Comparison of ENCODE assay signal across 9 mouse cellular contexts in the genomic region with DNA sequence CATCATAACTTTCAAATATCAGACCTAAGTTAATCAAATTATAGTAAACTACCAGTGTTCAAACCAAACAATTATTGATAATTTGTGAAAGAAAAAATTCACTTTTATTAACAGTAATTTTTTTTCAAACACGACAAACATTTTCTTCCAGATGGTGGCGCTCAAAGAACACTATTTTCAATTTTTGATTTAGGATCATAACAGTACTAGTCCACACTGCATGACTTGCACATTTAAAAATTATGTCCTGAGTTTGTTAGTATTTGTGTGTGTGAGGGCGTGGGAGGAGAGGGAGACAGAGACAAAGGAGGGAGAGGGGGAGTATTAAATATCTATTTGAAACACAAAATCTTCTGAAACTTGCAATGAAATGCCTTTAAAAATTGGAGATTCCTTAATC.
A peak's percentile ranks its signal among the peaks of the same experiment; 100 is the strongest.
DNase-seq lines count a peak whose midpoint lies in the region; ATAC-seq and TF ChIP-seq lines count a peak whose summit lies in the region.
"Had no signal": no experiment of that assay in that cellular context is flagged by ENCODE, and none has a peak within 500 bp of the region (broad histone marks: within the 10 kb centered on the region; RNA-seq: fewer than 3 reads in every experiment).

No protein-coding gene starts in this region.

- no peaks in the 10 kb centered on the region for H3K4me1 ChIP-seq in hindbrain, embryonic 15.5 days (replicated peaks)
- H3K4me1 ChIP-seq in hindbrain, embryonic 13.5 days (replicated peaks), result no peaks in the 10 kb centered on the region
- H3K4me1 ChIP-seq in midbrain, embryonic 16.5 days (ENCODE audit: control insufficient read depth, insufficient read depth, low read length), result no peaks in the 10 kb centered on the region
- no peaks in the 10 kb centered on the region for H3K4me1 ChIP-seq in midbrain, embryonic 10.5 days
- H3K4me1 ChIP-seq: heart, embryonic 12.5 days had no signal

- no peak for TF ChIP-seq POLR2A in brain, embryonic 14.5 days (IDR thresholded peaks at IDR 0.05; ENCODE audit: borderline replicate concordance, extremely low read depth, insufficient read depth, insufficient read length, poor library complexity, severe bottlenecking)

- no peak overlapping the region for H3K4me2 ChIP-seq in hindbrain, embryonic 15.5 days
- no peak overlapping the region for H3K4me2 ChIP-seq in hindbrain, embryonic 13.5 days
- no peak overlapping the region for H3K4me2 ChIP-seq in midbrain, embryonic 16.5 days (ENCODE audit: low read length)
- H3K4me2 ChIP-seq: heart, embryonic 12.5 days had no signal

- no peak overlapping the region for H3K4me3 ChIP-seq in hindbrain, embryonic 15.5 days
- H3K4me3 ChIP-seq in hindbrain, embryonic 13.5 days, result no peak overlapping the region
- no peak overlapping the region for H3K4me3 ChIP-seq in midbrain, embryonic 16.5 days (ENCODE audit: low read depth, low read length)
- H3K4me3 ChIP-seq in midbrain, embryonic 10.5 days, result no peak overlapping the region
- H3K4me3 ChIP-seq: heart, embryonic 12.5 days had no signal

- no peaks in the 10 kb centered on the region for H3K27me3 ChIP-seq in hindbrain, embryonic 15.5 days
- H3K27me3 ChIP-seq in hindbrain, embryonic 13.5 days, result no peaks in the 10 kb centered on the region
- H3K27me3 ChIP-seq in midbrain, embryonic 16.5 days (ENCODE audit: control insufficient read depth, insufficient read depth, low read depth, low read length), result no peaks in the 10 kb centered on the region
- no peaks in the 10 kb centered on the region for H3K27me3 ChIP-seq in midbrain, embryonic 10.5 days (ENCODE audit: low read depth, poor library complexity, severe bottlenecking)
- H3K27me3 ChIP-seq: heart, embryonic 12.5 days had no signal

- 0 out of 2 replicates have a peak, but pooled peaks have one; percentile 59 for ATAC-seq in hindbrain, embryonic 15.5 days (ENCODE audit: low FRiP score, low read depth)
- no peak for ATAC-seq in hindbrain, embryonic 13.5 days (ENCODE audit: low FRiP score)
- ATAC-seq in midbrain, embryonic 16.5 days, result peak; percentile 71; the same call in 1 of the 2 replicates
- ATAC-seq in erythroid progenitor cell, adult 5-6 weeks (replicated peaks; ENCODE audit: low FRiP score, poor library complexity, severe bottlenecking), result no peak

- H3K36me3 ChIP-seq in hindbrain, embryonic 15.5 days, result no peaks in the 10 kb centered on the region
- no peaks in the 10 kb centered on the region for H3K36me3 ChIP-seq in hindbrain, embryonic 13.5 days
- H3K36me3 ChIP-seq in midbrain, embryonic 16.5 days (ENCODE audit: control insufficient read depth, insufficient read depth, low read length), result no peaks in the 10 kb centered on the region
- H3K36me3 ChIP-seq in midbrain, embryonic 10.5 days, result no peaks in the 10 kb centered on the region
- H3K36me3 ChIP-seq: heart, embryonic 12.5 days had no signal

- H3K27ac ChIP-seq in hindbrain, embryonic 15.5 days (replicated peaks), result no peak overlapping the region
- no peak overlapping the region for H3K27ac ChIP-seq in hindbrain, embryonic 13.5 days
- no peak overlapping the region for H3K27ac ChIP-seq in midbrain, embryonic 16.5 days (ENCODE audit: low read length)
- no peak overlapping the region for H3K27ac ChIP-seq in midbrain, embryonic 10.5 days (replicated peaks)
- H3K27ac ChIP-seq: macrophage had no signal

- 36% methylated on average over 3 of the region's 3 CpGs for WGBS in hindbrain, embryonic 15.5 days
- 49% methylated on average over 3 of the region's 3 CpGs for WGBS in hindbrain, embryonic 13.5 days
- WGBS in midbrain, embryonic 16.5 days, result 39% methylated on average over 3 of the region's 3 CpGs
- 49% methylated on average over 3 of the region's 3 CpGs for WGBS in midbrain, embryonic 10.5 days

- TF ChIP-seq CTCF in brain, embryonic 14.5 days (IDR thresholded peaks at IDR 0.05; ENCODE audit: borderline replicate concordance, extremely low read depth, insufficient read depth, insufficient read length), result no peak

- no peak overlapping the region for H3K9ac ChIP-seq in hindbrain, embryonic 15.5 days
- H3K9ac ChIP-seq in hindbrain, embryonic 13.5 days, result no peak overlapping the region
- H3K9ac ChIP-seq in midbrain, embryonic 16.5 days (ENCODE audit: low read depth, low read length), result no peak overlapping the region
- H3K9ac ChIP-seq: heart, embryonic 12.5 days had no signal

- no peak for DNase-seq in midbrain, embryonic 10.5 days (ENCODE audit: low spot score)
- peak; percentile 67 for DNase-seq in brain, embryonic 14.5 days (ENCODE audit: low read depth)
- DNase-seq in right cerebral cortex, postnatal 4 days, result peak; percentile 12

- no peaks in the 10 kb centered on the region for H3K9me3 ChIP-seq in hindbrain, embryonic 15.5 days
- H3K9me3 ChIP-seq in hindbrain, embryonic 13.5 days, result no peaks in the 10 kb centered on the region
- no peaks in the 10 kb centered on the region for H3K9me3 ChIP-seq in midbrain, embryonic 16.5 days (replicated peaks; ENCODE audit: control insufficient read depth, low read length, poor library complexity, severe bottlenecking)
- no peaks in the 10 kb centered on the region for H3K9me3 ChIP-seq in midbrain, embryonic 10.5 days (replicated peaks)
- H3K9me3 ChIP-seq: heart, embryonic 12.5 days had no signal

Comparison
In these comparisons a context has a peak if more than half of its experiments do, and no peak if none do; other contexts are left out.
1. ATAC-seq: peak in hindbrain, embryonic 15.5 days (single experiment) and midbrain, embryonic 16.5 days (single experiment); none in hindbrain, embryonic 13.5 days (single experiment) and erythroid progenitor cell, adult 5-6 weeks (single experiment).